Mouse (Mus musculus): ENCODE results near the gene BC005624.

DNA sequence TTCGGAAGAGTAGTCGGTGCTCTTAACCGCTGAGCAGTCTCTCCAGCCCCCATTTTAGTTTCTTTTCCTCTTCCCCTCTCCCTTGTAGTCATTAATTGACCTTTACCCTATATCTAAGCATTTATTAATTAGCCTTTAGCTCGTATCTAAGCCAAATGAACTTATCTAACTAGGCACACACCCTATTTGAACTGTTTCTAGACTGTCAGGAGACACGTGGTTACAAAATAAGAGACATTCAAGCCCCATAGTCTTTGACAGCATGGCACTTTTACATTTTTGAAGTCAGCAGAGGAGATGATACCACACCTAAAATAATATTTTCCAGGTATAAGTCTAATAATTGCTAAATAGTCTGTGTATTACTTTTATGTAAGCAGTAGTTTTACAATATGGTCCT is 40.4 kb downstream of the BC005624 start:
- TF ChIP-seq CTCF (conservative IDR thresholded peaks at IDR 0.05; ENCODE audit: insufficient read depth, insufficient read length, low read depth, low read length) (no peak), POLR2A (IDR thresholded peaks at IDR 0.05; ENCODE audit: low read depth, low read length) (no peak)
